Mouse (Mus musculus) monocyte, adult 2 months (primary cell): ENCODE measurements around the gene Pik3r6.

ENCODE experiments used
- DNase-seq, 2 experiments: peaks; one replicate each; pipeline ENCODE4 v3.0.0; 2022; ENCODE audit warnings: low spot score in 2 of 2, low read depth in 1 of 2

The Pik3r6 gene

GRCm38 (mm10) chr11:68502902-68503629 lies at the start of gene Pik3r6:
Gene Pik3r6 (plus strand): TSS chr11:68503019.
- no peak for DNase-seq

- DNase-seq = no peak
Observed at GRCm38 (mm10) chr11:68453301-68453700, 49.5 kb upstream of the Pik3r6 start.

- peak; percentile 55 to 66 for DNase-seq
Observed at GRCm38 (mm10) chr11:68458086-68458485, 44.7 kb upstream of the Pik3r6 start.

- no peak for DNase-seq
Observed at GRCm38 (mm10) chr11:68459021-68459420, 43.8 kb upstream of the Pik3r6 start.

GRCm38 (mm10) chr11:68459486-68459885 lies 43.3 kb upstream of the Pik3r6 start:
- DNase-seq = no peak

- DNase-seq = no peak
Observed at GRCm38 (mm10) chr11:68462716-68463115, 40.1 kb upstream of the Pik3r6 start.

GRCm38 (mm10) chr11:68464260-68464659 lies 38.6 kb upstream of the Pik3r6 start:
- DNase-seq = no peak

GRCm38 (mm10) chr11:68465090-68465489 lies 37.7 kb upstream of the Pik3r6 start:
- DNase-seq = no peak

GRCm38 (mm10) chr11:68467441-68467840 lies 35.4 kb upstream of the Pik3r6 start:
- DNase-seq = no peak

GRCm38 (mm10) chr11:68467962-68468612 lies 34.7 kb upstream of the Pik3r6 start:
- no peak for DNase-seq

- DNase-seq = no peak
Observed at GRCm38 (mm10) chr11:68468886-68469285, 33.9 kb upstream of the Pik3r6 start.

- DNase-seq = no peak
Observed at GRCm38 (mm10) chr11:68472162-68472849, 30.5 kb upstream of the Pik3r6 start.

GRCm38 (mm10) chr11:68474600-68474999 lies 28.2 kb upstream of the Pik3r6 start:
- no peak for DNase-seq

- no peak for DNase-seq
Observed at GRCm38 (mm10) chr11:68475676-68476075, 27.1 kb upstream of the Pik3r6 start.

- no peak for DNase-seq
Observed at GRCm38 (mm10) chr11:68477661-68478060, 25.2 kb upstream of the Pik3r6 start.

- DNase-seq = no peak
Observed at GRCm38 (mm10) chr11:68478574-68478981, 24.2 kb upstream of the Pik3r6 start.

- no peak for DNase-seq
Observed at GRCm38 (mm10) chr11:68480660-68481059, 22.2 kb upstream of the Pik3r6 start.

- DNase-seq = no peak
Observed at GRCm38 (mm10) chr11:68482001-68482400, 20.8 kb upstream of the Pik3r6 start.

GRCm38 (mm10) chr11:68483213-68483612 lies 19.6 kb upstream of the Pik3r6 start:
- DNase-seq = no peak

GRCm38 (mm10) chr11:68484431-68484830 lies 18.4 kb upstream of the Pik3r6 start:
- no peak for DNase-seq

- DNase-seq = no peak
Observed at GRCm38 (mm10) chr11:68485206-68485942, 17.4 kb upstream of the Pik3r6 start.
